Mouse (Mus musculus): ENCODE measurements around the gene Zfp831. TPM values are rescaled to one million over a fixed set of nuclear protein-coding genes. Genes with fewer than 3 reads are reported as not detected.

The Zfp831 gene
- polyA plus RNA-seq, 1 experiment from 2014 or later, result 0.03 TPM

Other genes starting within 250 kb of the Zfp831 start
- 195 and 200 TPM in 2 replicates for gene Nelfcd, start 227.7 kb upstream of the Zfp831 start, polyA plus RNA-seq (2014; fragmentation: Nextera tagmentation; extraction: Ambion mirVana)
- 99.6 and 106 TPM in 2 replicates for gene Ctsz, start 204.5 kb upstream of the Zfp831 start, polyA plus RNA-seq (2014; fragmentation: Nextera tagmentation; extraction: Ambion mirVana)
- gene Tubb1, start 192.8 kb upstream of the Zfp831 start, polyA plus RNA-seq (2014; fragmentation: Nextera tagmentation; extraction: Ambion mirVana), result 4.9 and 6.0 TPM in 2 replicates
- 720 and 731 TPM in 2 replicates for gene Atp5e, start 179.4 kb upstream of the Zfp831 start, polyA plus RNA-seq (2014; fragmentation: Nextera tagmentation; extraction: Ambion mirVana)
- 118 and 123 TPM in 2 replicates for gene Prelid3b, start 170.5 kb upstream of the Zfp831 start, polyA plus RNA-seq (2014; fragmentation: Nextera tagmentation; extraction: Ambion mirVana)
- gene Edn3, start 117.1 kb downstream of the Zfp831 start, polyA plus RNA-seq (2014; fragmentation: Nextera tagmentation; extraction: Ambion mirVana), result 15.8 and 18.4 TPM in 2 replicates